Mouse (Mus musculus): Measurements from ENCODE around the gene Arhgef3.
A peak's percentile ranks its signal among the peaks of the same experiment; 100 is the strongest.

Gene Arhgef3

DNA sequence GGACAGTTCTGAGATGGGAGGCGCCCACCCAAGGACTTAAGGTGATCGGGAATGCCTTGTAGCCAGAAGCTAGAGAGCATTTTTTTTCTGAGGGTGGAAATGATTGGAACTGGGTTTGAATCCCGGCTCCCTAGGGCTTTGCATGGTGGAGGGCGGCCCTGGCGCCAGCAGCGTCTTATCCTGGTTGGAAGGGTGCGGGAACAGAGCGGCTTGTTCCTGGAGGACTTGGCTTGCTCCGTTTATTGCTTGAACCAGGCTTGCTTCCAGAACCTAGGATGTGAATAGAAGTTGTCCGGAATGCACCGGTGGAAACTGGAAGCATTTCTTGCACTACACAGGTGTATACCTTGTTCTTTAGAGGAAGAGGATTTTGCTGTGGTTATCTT lies 569 bp downstream of the Arhgef3 start:
- DNase-seq (ENCODE audit: low spot score): no peak

DNA sequence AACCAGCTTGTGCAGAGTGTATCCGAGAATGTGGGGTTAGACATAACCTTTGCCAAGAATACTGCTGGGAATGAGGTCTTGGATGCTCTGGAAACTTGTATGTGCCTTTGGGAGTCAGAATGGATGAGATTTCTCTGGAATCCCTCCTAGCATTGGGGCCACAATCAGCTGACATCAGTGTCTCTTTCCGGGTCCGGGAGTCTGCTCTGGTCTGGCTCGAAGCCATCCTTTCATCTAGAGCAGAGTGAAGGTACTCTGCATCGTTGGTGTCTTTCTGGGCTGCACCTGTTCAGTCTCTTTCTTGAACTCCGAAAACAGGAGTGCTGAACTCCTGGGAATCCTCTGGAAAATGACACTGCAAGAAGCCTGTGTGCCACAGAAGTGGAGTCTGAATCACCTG lies 1.3 kb downstream of the Arhgef3 start:
- DNase-seq (ENCODE audit: low spot score): no peak

DNA sequence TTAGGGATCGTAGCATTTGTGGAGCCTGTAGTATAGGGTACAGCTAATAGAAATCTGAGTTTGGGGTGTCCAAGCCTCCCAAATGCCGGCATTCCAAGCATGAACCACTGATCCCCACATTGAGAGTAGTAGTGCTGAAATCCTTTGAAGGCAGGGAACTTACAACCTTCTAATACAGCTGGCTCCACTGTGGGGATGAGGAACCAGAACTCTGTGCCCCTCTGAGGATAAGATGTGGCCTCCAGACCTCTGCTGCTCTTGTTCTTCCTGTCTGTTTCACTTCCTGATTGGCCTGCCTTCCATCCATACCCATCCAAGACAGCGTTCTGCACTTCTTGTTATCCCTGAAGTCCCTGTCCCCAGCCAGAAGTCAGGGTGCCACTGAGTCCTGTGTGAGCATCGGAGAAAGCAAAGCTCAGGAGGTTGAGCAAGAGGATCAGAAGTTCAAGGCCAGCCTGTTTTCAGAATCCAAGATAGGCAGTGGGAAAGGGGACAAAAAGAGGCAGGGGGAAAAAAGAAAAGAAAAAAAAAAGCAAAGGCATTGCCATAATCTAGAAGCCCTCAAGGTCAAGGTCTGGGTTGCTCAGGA lies 2.0 kb downstream of the Arhgef3 start:
- DNase-seq (ENCODE audit: low spot score): no peak

DNA sequence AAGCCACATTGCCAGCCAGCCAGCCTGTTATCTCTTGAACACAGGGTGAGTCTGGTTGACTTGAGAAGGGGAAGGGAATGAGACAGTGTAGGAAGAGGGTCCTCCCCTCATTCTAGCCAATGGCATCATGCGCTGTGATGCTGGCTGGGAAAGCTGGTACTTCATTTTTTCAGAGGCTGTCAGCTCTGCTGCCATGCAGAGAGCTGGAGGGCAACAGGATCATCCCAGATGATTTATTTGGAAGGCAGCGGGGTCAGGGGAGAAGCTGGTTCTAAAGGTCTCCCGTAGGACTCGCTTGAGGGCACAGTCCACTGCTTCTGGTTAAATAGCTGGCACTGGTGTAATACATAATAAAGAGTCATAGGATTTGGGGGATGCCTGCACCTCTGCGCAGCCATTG lies 3.8 kb downstream of the Arhgef3 start:
- DNase-seq (ENCODE audit: low spot score): no peak

DNA sequence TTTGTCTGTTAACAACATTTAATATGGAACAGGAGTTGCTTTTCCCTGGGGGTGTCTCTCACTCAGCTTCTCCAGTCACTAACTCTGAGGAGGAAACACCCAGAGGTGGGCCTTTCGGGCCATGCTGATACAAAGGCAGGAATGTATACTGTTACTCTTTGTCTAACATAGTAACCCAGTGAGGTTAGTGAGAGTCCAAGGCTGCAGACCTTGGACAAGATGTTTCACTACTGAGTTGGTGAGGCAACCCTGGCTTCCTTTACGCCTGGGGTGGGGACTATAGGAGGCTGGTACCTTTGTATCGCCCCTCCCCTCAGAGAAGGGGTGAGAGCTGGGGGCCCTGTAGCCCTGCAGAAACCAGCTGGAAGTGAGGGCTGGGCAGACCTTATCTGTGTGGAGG lies 7.9 kb downstream of the Arhgef3 start:
- DNase-seq (ENCODE audit: low spot score): no peak

DNA sequence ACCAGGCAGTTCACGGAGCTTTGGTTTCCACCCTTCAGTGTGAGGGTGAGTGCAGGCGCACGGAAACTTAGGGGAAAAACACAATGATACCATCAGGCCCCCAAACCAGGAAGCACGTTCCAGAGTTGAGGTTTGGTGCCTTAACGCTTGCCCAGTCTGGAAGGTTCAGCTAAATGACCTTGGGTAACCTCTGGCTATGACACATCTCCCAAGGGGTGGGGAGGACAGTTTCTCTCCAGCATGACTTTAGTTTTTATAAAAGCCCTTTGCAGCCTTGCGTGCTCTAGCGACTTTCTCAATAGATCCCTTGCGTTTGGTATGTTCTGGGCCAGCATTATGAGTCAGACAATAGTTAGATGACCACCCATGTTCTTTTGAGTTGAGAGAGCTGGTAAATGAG lies 8.8 kb downstream of the Arhgef3 start:
- no peak for DNase-seq (ENCODE audit: low spot score)

DNA sequence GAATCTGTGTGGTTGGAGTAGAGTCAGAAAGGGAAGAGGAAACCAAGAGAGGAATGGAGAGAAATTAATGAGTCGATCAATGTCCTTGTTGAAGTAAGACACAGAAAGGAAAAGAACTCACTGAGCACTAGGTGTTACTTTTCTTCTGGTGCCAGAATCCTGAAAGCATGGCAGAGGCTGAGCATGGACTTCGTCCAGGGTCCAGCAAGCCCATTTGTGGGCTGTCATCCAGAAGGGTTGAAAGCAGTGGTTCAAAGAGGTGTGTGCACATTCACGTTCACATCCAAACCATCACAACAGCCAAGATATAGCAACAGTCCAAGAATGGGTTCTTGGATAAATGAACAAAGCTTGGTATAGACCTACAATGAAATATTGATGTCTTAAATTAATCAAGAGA lies 15.3 kb downstream of the Arhgef3 start:
- no peak for DNase-seq (ENCODE audit: low spot score)

DNA sequence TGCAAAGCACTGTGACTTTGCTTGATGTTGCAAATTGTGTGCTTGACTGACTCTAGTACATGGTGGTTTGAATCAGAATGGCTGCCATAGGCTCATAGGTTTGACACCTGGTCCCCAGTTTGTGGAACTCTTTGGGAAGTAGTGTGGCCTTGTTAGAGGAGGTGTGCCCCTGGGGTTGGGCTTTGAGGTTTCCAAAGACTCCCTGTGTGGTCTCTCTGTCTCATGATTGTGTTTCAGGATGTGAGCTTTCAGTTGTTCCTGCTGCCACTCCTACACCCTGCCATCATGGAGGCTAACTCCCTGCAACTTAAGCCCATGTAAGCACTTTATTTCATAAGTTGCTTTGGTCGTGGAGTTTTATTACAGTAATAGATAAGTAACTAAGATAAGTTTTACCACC lies 16.0 kb downstream of the Arhgef3 start:
- no peak for DNase-seq (ENCODE audit: low spot score)

DNA sequence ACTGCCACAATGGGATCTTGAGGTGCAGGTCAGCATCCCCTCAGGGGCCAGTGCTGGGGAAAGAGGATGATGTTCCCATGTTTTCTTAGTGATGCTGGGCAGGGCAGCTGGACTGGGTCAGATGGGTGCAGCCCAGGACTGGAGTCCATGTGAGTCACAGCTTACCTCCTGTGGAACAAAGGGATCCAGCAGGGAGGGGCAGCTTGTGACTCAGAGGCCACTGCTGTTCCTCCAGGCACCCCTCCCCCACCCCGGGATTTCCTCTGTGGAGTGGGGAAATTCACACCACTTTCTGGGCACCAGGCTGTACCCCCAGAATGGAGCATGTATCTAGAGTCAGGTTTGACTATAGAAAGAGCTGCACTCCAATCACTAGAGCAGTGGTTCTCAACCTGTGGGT lies 16.8 kb downstream of the Arhgef3 start:
- no peak for DNase-seq (ENCODE audit: low spot score)

DNA sequence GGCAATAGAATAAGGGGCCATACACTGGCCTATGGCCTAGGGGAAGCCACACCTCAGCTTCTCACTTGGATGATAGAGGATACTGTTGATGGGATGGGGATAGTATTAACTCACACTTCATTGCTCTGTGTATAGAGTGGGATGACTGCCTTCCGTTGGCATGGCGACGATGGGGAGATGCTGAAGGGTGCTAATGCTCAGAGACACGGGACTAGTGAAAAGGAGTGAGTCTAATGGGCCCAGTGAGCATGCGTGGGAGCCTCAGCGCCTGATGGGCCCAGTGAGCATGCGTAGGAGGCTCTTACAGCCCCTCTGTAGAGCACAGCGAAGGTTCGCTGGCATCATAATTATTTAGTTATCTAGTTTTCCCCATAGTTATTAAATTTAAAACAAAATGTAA lies 24.2 kb downstream of the Arhgef3 start:
- DNase-seq (ENCODE audit: low spot score): no peak

DNA sequence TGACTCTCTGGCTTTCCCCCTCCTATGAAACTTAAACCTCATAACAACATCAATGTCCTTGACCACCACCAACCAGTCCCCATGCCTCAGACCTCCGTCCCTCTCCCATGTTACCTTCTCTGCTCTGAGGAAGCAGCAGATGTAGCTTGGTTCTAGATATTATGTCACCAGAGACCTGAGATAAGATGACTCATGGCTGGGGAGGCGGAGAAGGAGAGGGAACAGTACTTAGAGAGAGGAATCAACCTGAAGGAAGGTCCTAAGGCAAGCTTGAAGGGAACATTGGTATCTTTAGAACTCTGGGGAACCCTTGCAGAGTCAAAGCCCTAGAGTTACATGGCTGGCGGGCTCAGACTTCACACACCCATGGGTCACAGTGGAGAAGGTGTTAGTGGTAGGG lies 25.3 kb downstream of the Arhgef3 start:
- no peak for DNase-seq (ENCODE audit: low spot score)

DNA sequence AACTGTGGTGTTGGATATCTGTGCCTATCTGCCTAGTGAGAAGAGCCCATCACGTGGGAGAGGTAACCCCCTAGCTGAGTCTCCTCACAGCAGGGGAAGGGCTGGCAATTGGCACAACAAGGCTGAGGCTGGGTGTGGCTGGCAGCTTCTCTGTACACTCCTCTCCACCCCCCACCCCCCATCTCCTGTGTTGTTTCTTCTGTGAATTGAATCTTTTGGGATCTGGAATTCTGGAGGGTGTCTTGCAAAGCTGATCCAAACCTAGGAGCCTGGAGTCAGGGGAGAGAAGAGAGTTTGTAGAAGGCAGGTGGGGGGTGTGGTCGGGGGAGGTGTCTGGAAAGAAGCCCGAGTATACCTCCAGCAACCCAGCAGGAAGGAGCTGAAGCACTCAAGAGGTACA lies 26.8 kb downstream of the Arhgef3 start:
- no peak for DNase-seq (ENCODE audit: low spot score)

DNA sequence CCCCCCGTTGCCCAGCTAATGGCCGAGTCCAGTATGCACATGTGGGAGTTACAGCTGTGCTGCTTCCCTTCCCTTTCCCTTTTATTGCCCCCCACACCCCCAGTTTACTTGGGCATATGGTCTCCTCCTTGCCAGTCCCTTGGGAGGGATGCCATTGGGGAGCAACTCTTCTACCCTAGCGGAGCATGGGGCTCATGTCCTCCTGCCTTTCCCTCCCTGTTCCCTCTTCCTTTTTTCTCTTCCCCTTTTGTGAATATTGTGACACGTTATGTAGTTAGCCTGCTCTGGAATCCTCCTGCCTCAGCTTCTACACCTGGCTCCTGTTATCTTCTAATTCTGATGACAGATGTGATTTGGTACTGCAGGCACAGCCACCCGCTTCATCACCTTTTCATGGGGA lies 28.0 kb downstream of the Arhgef3 start:
- DNase-seq (ENCODE audit: low spot score): no peak

DNA sequence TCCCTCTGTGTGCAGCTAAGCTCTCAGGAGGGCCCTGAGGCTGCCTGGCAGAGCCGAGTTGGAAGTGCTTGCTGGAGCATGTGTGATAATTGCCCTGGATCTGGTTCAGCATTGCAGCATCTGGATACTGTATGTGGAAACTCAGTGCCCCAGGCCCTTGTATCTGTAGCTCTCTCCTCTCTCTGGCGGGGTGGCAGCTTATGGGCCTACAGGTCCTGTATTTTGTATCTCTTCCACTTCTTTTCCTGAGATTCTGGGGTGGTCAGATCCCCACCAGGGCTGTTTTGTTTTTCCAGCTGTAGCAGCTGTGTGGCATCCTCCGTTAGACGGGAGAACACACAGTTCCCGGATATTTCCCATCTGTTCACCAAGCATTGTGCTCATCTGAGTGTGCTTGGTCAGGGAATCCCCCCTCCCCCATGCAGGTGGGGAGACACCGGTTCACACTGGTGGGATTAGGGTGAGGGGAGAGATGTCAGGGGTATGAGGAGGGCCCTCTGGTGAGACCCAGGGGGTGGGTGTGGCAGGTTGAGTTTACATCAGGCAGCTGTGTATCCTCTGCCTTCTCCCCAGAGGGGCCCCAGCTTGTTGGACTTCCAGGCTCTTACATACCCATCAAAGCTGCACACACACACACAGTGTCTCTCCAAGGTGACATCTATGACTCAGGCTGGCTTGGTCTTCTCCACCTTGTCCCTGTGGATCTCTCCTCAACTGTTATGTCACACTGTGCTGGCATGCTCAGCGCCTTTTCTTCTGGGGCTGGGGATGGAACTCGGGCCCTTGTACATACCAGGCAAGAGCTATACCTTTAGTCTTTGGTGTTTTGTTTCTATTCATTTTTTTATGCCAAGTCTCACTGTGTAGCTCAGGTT lies 30.7 kb downstream of the Arhgef3 start:
- no peak for DNase-seq (ENCODE audit: low spot score)

DNA sequence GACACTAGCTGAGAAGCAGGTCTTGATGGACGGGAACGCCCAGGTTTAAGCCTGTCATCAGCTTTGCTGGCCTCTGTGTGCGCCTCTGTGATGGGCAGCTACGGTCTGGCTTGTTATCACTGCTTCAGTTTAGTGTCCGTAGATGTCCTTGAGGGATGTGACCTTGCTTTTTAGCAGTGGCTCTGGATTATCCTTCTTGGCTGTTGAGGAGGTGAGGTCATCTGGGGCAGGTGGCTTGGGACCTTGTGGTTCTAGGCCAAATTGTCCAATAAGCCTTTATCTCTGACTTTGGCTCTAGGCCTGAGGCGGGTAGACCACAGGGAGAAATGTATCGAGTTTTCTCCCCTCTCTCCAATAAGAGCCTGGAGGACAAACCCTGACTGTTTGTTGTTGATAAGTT lies 33.0 kb downstream of the Arhgef3 start:
- DNase-seq (ENCODE audit: low spot score): no peak

DNA sequence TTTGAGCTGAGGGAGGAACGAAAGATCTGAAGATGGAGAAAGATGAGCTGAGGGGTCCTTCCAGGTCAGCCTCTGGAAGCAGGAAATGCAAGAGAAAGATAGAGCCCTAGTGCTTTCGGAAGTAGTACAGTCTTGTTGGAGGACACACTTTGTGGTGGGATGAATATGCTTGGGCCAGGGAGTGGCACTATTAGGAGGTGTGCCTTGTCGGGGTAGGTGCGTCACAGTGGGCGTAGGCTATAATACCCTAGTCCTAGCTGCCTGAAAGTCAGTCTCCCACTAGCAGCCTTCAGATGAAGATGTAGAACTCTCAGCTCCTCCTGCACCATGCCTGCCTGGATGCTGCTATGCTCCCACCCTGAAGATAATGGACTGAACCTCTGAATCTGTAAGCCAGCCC lies 34.7 kb downstream of the Arhgef3 start:
- no peak for DNase-seq (ENCODE audit: low spot score)

DNA sequence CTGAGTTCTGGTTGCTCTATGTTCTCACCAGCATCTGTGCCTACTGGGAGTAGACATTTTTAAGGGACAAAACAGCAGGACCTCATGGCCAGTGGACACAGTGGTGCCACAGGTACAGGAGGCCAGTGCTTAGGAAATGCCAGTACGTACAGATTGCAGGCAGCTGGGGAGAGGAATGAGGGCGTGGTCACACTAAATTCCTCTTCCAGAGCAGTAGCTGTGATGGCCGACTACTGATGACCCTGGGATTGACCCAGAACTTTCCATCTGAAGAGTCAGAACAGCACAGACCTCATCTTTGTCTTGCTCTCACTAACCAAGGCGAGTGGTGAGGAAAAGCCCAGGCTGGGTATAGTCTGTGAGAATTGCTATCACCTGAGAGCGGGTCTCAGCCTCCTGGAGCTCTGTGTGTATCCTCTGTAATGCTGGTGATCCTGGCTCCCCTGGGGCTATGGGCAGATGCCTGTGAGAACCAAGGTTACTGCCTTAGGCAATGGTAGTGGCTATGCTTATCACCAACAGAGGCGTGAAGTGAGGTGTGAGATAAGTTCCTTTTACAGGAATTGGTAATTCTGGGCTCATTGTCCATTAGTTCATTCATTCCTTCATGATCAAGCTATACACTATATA lies 35.4 kb downstream of the Arhgef3 start:
- DNase-seq (ENCODE audit: low spot score): peak; percentile 34

DNA sequence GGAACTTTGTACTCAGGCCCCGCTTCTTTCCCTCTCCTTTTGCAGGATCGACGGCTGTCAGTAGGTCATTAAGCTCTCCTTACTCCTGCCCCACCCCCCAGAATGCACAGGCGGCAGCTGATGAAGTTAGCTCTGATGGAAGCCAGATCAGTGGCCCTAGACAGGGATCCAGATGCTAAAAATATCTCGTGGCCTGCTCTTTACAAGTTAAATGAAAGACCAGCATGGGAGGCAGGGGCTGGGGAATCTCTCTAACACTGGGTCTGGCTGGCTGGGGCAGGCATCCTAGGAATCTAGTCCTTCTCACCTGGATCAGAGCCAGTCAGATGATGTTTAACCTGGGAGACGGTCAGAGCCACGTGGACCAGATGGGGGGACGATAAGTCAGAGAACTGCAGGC lies 36.7 kb downstream of the Arhgef3 start:
- peak; percentile 55 for DNase-seq (ENCODE audit: low spot score)

DNA sequence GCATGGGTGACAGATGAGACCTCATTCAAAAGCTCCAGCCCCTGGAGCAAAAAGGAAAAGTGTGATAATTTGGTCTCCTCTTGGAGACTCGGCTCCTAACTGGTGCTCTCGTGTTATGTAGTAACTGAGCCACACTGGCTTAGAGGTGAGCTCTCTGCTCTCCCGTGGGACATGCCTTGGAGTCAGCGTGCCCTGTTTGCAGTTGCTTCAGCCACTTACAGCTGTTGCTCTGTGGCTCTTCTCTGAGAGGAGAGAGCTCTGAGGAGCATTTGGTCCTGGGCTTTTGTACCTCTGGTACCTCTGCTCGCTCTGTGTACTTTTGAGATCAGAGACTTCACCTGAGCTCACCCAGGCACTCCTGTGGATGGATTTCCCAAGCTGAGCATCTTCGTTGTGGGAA lies 40.4 kb downstream of the Arhgef3 start:
- DNase-seq (ENCODE audit: low spot score): no peak

DNA sequence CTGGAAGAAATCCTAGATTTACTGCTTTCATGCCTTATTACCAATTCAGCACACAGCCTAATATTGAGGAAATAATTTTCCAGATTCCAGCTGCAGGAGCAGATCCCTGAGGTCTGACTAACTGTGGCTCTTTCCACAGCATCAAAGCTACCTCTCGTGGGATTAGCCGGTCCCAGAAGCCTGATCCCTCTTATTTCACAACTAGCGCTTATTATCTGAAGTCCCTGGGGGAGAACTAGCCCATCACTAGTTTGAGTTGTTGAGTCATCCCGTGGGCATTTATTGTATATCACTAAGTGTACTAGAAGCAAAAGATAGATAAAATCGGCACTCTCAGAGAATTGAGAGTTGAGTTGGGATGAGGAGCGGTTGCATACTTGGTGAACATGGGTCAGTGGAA lies 41.3 kb downstream of the Arhgef3 start:
- DNase-seq (ENCODE audit: low spot score): no peak

DNA sequence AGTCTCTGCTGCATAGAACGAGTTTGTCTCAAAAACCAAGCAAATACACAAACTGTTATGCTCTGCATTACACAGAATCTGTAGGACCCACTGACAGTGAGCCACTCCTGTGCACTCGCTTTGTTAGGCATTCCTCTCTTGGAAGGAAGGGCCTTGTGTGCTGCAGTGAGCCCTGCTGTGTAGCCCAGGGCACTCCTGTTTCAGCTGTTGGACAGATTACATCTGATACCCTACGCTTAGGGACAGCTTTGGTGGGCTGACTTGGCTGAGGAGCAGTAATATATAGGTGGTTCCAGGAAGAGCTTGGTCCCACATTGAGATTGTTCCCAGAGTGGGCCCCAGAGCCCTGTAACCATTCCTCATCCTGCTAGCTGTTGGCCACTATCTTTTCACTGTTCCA lies 43.4 kb downstream of the Arhgef3 start:
- no peak for DNase-seq (ENCODE audit: low spot score)

DNA sequence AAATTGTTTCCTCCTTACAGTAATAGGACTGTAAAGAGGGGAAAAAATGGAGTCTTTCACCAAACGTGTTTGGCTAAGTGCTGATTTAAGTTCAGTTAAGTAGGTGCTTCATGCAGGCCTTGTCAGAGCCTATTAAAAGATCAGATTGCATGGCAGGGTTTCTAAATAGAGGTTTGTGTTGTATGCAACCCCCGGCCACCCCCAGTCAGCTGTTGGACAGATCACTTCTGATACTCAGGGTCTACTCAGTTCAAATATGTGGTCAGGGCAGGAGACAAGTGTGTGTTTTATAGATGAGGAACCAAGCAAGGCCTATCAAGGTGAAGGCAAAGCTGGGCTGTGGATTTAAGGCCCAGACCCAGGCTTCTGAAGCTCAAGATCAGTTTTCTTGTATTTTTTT lies 44.1 kb downstream of the Arhgef3 start:
- DNase-seq (ENCODE audit: low spot score): no peak

DNA sequence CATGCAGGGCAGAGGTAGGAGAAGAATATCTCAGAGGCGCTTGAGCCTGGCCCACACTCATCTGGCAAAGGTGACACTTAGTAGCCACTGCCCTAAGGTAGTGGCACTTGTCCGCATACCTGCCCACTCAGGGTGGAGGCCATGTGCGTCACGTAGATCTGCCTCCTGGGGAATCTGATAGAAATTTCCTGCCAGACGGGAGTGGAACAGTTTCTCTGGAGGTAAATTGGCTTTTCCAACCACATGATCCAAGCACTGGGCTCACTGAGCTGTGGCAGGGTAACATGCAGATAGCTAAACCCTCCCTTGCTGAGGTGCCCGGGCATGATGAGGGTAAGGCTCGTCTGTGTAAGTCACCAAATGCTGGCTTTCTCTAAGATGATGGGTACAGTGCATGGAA lies 46.1 kb downstream of the Arhgef3 start:
- DNase-seq (ENCODE audit: low spot score): no peak

DNA sequence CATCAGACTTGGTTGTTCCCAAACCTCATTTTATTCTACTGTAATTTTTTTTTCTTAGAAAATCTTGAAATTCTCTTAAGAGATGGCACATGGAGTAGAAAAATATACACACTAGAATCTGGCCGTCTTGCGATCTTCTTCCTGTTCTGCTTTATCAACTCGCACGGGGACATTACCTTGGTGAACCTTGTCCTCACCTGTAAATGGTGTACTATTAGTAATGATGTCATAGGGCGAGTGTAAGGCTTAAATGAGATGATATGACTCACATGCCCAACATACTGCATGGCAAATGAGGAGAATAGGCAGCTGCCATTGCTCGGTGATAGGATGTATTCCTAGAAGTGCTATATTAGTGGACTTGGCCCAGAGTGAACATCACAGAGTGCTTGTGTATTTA lies 49.9 kb downstream of the Arhgef3 start:
- no peak for DNase-seq (ENCODE audit: low spot score)
